Mouse (Mus musculus) kidney, adult 2 months (tissue): ENCODE data around the gene Otop2. TPM values are rescaled to one million over a fixed set of nuclear protein-coding genes. Genes with fewer than 3 reads are reported as not detected.
A peak's percentile ranks its signal among the peaks of the same experiment; 100 is the strongest.

Experiments used
- DNase-seq: peaks from one replicate; pipeline ENCODE4 v3.0.0; 2021
- H3K27ac ChIP-seq: fragments of 200-500 bp; 2 replicates; pipeline ENCODE4 v1.5.1; 2012; ENCODE audit warnings: low read depth, low read length, control low read depth, inconsistent platforms; ENCODE audit not compliant: insufficient read depth
- H3K27me3 ChIP-seq: fragments of 200-500 bp; replicated peaks from 2 replicates; pipeline ENCODE4 v1.6.1; 2012; ENCODE audit warnings: mild to moderate bottlenecking, moderate library complexity, low read length, inconsistent platforms; ENCODE audit not compliant: control insufficient read depth, insufficient read depth
- H3K36me3 ChIP-seq: fragments of 200-500 bp; 2 replicates; pipeline ENCODE4 v1.6.1; 2012; ENCODE audit warnings: mild to moderate bottlenecking, moderate library complexity, low read length, inconsistent platforms; ENCODE audit not compliant: control insufficient read depth, insufficient read depth
- H3K4me1 ChIP-seq: fragments of 200-500 bp; 2 replicates; pipeline ENCODE4 v1.6.1; 2011; ENCODE audit warnings: low read length; ENCODE audit not compliant: control insufficient read depth, insufficient read depth
- H3K4me3 ChIP-seq: fragments of 200-500 bp; 2 replicates; pipeline ENCODE4 v1.5.1; 2011; ENCODE audit warnings: mild to moderate bottlenecking, low read depth, low read length, control low read depth; ENCODE audit not compliant: insufficient read depth
- CTCF ChIP-seq: fragments of 200-500 bp; conservative IDR thresholded peaks from 2 replicates; pipeline ENCODE4 v1.5.1; 2011; ENCODE audit warnings: low read depth, mild to moderate bottlenecking, control low read depth, low read length, moderate library complexity, mixed read lengths; ENCODE audit not compliant: insufficient read depth, insufficient read length
- POLR2A ChIP-seq: fragments of 200-500 bp; IDR thresholded peaks from one replicate; pipeline ENCODE4 v1.6.1; 2011; ENCODE audit warnings: low read depth, low read length, control low read depth
- WGBS: fragments of 180-500 bp; shearing (Covaris S2); methylation state at CpG from one replicate; pipeline ENCODE4 v1.1.7; 2018; 5-methylcytosine and 5-hydroxymethylcytosine counted together
- polyA plus RNA-seq: library from polyadenylated mRNA; depleted of rRNA; stranded (reverse); fragments of >200 nt; gene quantifications from 2 replicates; pipeline ENCODE4 v1.2.3, GENCODE M21; 2012

Otop2 gene
- polyA plus RNA-seq, 1 experiment = not detected

DNA sequence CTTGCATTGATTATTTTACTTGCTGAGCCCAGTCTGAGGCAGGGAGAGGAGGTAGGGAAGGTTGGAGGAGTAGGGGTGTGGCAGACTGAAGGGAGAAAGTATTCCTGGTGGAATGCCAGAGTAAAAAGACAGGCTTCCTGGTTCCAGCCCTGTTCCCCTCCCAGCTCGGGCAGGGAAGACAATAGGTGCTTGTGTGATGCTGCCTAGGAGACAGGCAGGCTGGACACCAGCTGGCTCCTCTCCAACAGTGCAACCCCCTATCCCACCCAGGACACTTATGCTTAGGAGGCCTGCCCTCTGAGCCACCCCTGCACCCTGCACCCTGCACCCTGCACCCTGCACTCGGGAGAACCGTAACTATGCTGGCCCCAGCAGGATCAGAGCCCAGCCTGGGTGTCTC, 52.3 kb downstream of the Otop2 start:
- 53% methylated on average over 3 of the region's 3 CpGs for WGBS
- no peak overlapping the region for H3K4me3 ChIP-seq
- no peaks in the 10 kb centered on the region for H3K27me3 ChIP-seq
- peaks cover 3% of the 10 kb centered on the region; the same call in 1 of the 2 replicates for H3K4me1 ChIP-seq
- H3K27ac ChIP-seq = no peak overlapping the region
- DNase-seq = no peak
- TF ChIP-seq POLR2A (no peak), CTCF (no peak)
- H3K36me3 ChIP-seq = no peaks in the 10 kb centered on the region

DNA sequence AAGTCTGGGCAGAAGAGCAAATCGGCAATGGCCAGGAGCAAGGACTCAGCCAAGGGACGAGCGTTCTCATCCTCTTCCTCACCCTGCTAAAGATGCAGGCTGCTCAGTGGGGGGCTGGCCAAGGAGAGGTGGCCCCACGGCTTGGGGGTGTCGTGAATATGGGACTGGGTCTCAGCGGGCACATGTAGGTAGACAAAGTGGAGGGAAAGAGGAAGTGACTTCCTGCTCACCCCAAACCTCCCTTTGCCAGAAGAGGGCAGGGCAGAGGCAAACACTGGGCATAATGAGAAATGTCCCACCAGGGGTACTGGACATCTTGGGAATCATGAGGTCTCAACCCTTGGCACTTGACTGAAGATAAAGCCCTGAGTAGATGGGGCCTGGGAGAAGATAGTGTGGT, 52.8 kb downstream of the Otop2 start:
- TF ChIP-seq CTCF (0 out of 2 replicates have a peak, but pooled peaks have one; percentile 10), POLR2A (no peak)
- H3K4me1 ChIP-seq = peaks cover 3% of the 10 kb centered on the region; the same call in 1 of the 2 replicates
- no peaks in the 10 kb centered on the region for H3K36me3 ChIP-seq
- no peaks in the 10 kb centered on the region for H3K27me3 ChIP-seq
- no peak overlapping the region for H3K27ac ChIP-seq
- DNase-seq = no peak
- WGBS = 68% methylated on average over 6 of the region's 6 CpGs
- no peak overlapping the region for H3K4me3 ChIP-seq

DNA sequence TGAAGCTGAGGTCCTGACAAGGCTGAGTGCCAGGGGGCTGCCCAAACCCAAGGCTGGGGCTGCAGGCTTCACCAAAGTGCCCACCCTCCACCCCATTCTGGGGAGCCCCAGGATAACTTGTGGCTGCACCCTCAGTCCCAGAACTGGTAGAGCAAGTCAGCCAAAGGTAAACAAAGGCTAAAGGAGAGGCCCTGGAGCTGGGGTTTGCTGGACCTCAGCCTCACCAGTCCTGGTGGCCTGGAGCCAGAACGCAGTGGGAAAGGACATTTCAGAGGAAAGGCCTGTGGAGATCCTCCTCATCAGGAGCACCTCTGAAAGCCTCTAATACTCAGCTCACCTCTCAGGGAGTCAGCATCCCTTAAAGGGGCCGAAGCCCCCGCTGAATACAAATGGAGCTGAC, 57.2 kb downstream of the Otop2 start:
- no peak overlapping the region for H3K27ac ChIP-seq
- no peaks in the 10 kb centered on the region for H3K36me3 ChIP-seq
- no peak overlapping the region for H3K4me3 ChIP-seq
- no peaks in the 10 kb centered on the region for H3K4me1 ChIP-seq
- WGBS = 88% methylated on average over 3 of the region's 3 CpGs
- no peak for TF ChIP-seq POLR2A
- no peak for TF ChIP-seq CTCF
- no peak for DNase-seq
- H3K27me3 ChIP-seq = no peaks in the 10 kb centered on the region

DNA sequence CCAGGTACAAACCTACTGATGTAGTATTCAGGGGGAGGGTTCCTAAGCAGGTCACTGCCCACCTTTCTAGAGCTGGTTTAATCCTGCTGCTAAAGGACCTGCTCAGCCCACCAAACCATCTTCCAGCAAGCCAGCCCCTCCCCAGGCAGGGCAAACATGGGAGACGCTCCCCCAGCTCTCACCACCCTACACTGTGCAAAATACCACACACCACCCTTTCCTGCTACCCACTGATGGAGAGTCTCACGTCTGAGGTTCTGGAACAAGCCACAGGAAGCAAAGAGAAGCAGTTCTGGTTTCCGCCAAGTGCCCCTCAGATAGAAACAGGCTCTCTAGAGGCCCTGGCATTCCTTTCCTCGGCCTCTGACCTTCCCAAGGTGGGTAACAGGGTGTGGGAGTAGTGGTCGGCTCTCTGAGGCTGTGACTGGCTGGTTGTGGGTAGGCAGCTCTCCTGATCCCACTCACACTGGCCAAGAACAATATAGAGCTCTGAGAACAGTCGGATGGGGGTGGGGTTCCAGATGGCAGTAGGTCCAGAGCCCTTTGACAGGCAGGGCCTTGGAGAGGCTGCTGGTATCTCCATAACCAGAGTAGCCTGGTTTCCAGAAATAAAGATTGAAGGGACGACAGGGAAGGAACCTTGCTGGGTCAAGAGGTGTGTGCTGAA, 59.2 kb downstream of the Otop2 start:
- Histone ChIP-seq H3K27ac (no peak overlapping the region), H3K27me3 (no peaks in the 10 kb centered on the region), H3K36me3 (no peaks in the 10 kb centered on the region), H3K4me1 (no peaks in the 10 kb centered on the region), H3K4me3 (no peak overlapping the region)
- WGBS = 63% methylated on average over 7 of the region's 7 CpGs
- DNase-seq = no peak
- TF ChIP-seq POLR2A (no peak), CTCF (no peak)

DNA sequence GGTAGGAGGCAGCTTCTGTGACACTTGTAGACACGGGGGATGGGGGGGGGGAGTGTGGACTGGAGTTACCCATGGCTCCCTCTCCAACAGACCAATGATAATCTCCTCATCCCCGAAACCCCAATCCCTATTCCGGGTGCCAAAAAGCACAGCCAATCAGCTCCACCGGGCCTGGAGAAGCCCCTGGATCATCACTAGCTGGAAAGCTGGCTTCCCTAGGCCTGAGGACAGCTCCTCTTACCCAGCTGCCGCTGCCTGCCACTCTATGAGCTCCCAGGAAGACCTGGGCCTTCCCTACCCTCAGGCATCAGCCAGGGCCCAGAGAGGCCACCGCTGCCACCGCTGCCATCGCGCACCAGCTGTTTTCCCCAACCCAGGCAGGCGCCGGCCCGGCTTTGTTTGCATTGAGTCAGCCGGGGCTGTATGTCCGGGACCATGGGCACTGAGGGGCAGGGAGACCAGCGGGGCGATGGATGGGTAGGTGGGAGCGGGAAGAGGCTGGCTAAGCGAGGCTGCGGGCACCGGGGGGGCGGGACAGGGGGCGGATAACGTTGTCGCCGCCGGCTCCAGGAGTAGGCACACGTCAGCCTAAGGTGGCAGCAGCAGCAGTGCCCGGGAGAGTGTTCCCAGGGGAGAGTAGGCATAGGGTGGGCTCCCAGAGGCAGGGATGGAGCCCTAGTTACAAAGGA, 59.9 kb downstream of the Otop2 start:
- WGBS = 13% methylated on average over 28 of the region's 28 CpGs
- Histone ChIP-seq H3K27me3 (no peaks in the 10 kb centered on the region), H3K4me1 (no peaks in the 10 kb centered on the region), H3K27ac (no peak overlapping the region), H3K4me3 (peak overlapping the region; percentile 60), H3K36me3 (no peaks in the 10 kb centered on the region)
- TF ChIP-seq POLR2A (no peak), CTCF (no peak)
- no peak for DNase-seq

DNA sequence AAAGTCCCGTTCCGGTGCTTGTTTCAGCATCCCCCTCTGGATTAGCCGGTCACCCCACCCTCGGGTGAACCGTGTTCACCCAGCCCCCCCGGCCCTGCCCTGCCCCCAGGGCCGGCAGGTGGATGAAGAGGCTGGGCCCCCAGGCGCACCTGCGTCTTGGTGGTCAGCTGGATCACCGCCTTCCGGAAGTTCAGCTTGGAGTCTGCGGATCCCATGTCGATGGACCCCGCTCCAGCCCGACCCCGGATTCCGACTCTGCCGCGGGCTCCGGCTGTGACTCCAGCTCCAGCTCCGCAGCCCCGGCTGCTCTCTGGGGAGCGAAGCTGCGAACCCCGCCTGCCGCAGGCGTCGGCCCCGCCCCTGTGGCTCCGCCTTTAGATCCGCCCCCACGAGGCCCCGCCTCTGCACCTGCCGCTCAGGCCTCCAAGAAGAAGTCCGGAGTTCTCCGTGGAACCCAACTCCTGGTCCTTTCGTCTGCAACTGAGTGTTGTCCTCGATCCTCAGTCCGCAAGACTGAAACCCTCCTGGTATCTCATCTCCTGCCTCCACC, 60.5 kb downstream of the Otop2 start, which contains the start of gene Hid1:
Gene Hid1 (minus strand): TSS at position 362 of the 550 bp plus-strand sequence.
- Histone ChIP-seq H3K4me1 (no peaks in the 10 kb centered on the region), H3K27ac (no peak within 1 kb of the TSS), H3K4me3 (peak within 1 kb of the TSS; percentile 60), H3K27me3 (no peaks in the 10 kb centered on the region), H3K36me3 (no peaks in the 10 kb centered on the region)
- peak; percentile 89 for DNase-seq
- under 1% methylated on average over 39 of the region's 39 CpGs for WGBS
- no peak for TF ChIP-seq POLR2A
- TF ChIP-seq CTCF = no peak

DNA sequence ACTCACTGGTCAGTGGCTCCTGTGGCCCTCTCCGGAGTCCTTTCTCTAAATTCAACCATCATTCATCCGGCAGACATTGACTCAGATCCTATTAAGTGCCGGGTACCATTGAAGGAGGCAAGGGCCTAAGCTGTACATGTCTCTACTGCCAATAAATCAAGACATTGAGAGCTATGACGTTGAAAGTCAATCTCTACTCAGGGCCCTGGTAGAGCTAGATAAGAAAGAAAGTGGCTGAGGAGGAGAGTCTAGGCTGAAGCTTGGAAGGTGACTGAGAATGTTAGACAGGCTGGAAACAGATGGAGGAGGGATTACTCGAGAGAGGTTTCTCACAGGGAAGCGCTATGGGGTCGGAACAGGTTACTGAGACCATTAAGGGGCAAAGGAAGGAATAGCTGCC, 63.4 kb downstream of the Otop2 start:
- no peak overlapping the region for H3K4me3 ChIP-seq

More for the DNA sequence above, 63.4 kb downstream of the Otop2 start:
- Histone ChIP-seq H3K36me3 (no peaks in the 10 kb centered on the region), H3K27ac (no peak overlapping the region), H3K27me3 (no peaks in the 10 kb centered on the region), H3K4me1 (peaks cover 5% of the 10 kb centered on the region)
- TF ChIP-seq POLR2A = no peak
- no peak for TF ChIP-seq CTCF
- 72% methylated on average over 7 of the region's 7 CpGs for WGBS
- no peak for DNase-seq
